Mouse (Mus musculus) lung, embryonic 16.5 days (tissue): Measurements from ENCODE around the gene Syt1. TPM values are rescaled to one million over a fixed set of nuclear protein-coding genes. Genes with fewer than 3 reads are reported as not detected.

Experiments used
- ATAC-seq: fragments of 200-750 bp; cut with Nextera tagmentation; 2 replicates; pipeline ENCODE4 v1.8.0; 2017; ENCODE audit warnings: low read depth, mild to moderate bottlenecking, moderate library complexity
- H3K27ac ChIP-seq: fragments of 300-500 bp; sonication (generic); 2 replicates; pipeline ENCODE4 v1.5.1; 2014; ENCODE audit warnings: mild to moderate bottlenecking, control low read depth, low read length
- H3K27me3 ChIP-seq: fragments of 300-500 bp; sonication (generic); 2 replicates; pipeline ENCODE4 v1.6.1; 2014; ENCODE audit warnings: low read depth, low read length, mixed read lengths; ENCODE audit not compliant: control insufficient read depth, insufficient read depth
- H3K36me3 ChIP-seq: fragments of 300-500 bp; sonication (generic); 2 replicates; pipeline ENCODE4 v1.6.1; 2014; ENCODE audit warnings: low read length; ENCODE audit not compliant: control insufficient read depth, insufficient read depth
- H3K4me1 ChIP-seq: fragments of 300-500 bp; sonication (generic); replicated peaks from 2 replicates; pipeline ENCODE4 v1.6.1; 2014; ENCODE audit warnings: low read length, mixed read lengths; ENCODE audit not compliant: control insufficient read depth, insufficient read depth
- H3K4me2 ChIP-seq: fragments of 300-500 bp; sonication (generic); 2 replicates; pipeline ENCODE4 v1.6.1; 2014; ENCODE audit warnings: low read depth, low read length, control low read depth
- H3K4me3 ChIP-seq: fragments of 300-500 bp; sonication (generic); 2 replicates; pipeline ENCODE4 v1.5.1; 2014; ENCODE audit warnings: mild to moderate bottlenecking, low read length, control low read depth
- H3K9ac ChIP-seq: fragments of 300-500 bp; sonication (generic); 2 replicates; pipeline ENCODE4 v1.6.1; 2014; ENCODE audit warnings: low read length, control low read depth
- H3K9me3 ChIP-seq: fragments of 300-500 bp; sonication (generic); 2 replicates; pipeline ENCODE4 v1.6.1; 2016; ENCODE audit warnings: low read length; ENCODE audit not compliant: control insufficient read depth
- WGBS: fragments of 180-500 bp; shearing (Covaris S2); extraction: QIAGEN DNeasy Blood & Tissue Kit; methylation state at CpG from one replicate; pipeline ENCODE4 v1.1.7; 2014; 5-methylcytosine and 5-hydroxymethylcytosine counted together
- polyA plus RNA-seq: library from polyadenylated mRNA; unstranded; fragments of >200 nt; fragmentation: Nextera tagmentation; extraction: Ambion mirVana; gene quantifications from 2 replicates; pipeline ENCODE4 v1.2.1, GENCODE M21; 2015

Gene Syt1
- polyA plus RNA-seq, 1 experiment from 2014 or later, result 0.83 TPM

GRCm38 (mm10) chr10:108569568-108570139 lies 441.1 kb downstream of the Syt1 start:
- no peak for ATAC-seq
- Histone ChIP-seq H3K4me2 (no peak overlapping the region), H3K27ac (no peak overlapping the region), H3K27me3 (no peaks in the 10 kb centered on the region), H3K36me3 (no peaks in the 10 kb centered on the region), H3K9ac (no peak overlapping the region), H3K9me3 (no peaks in the 10 kb centered on the region), H3K4me3 (no peak overlapping the region), H3K4me1 (0 out of 2 replicates have a peak, but pooled peaks cover 7% of the 10 kb centered on the region)
- WGBS, result 83% methylated on average over 6 of the region's 6 CpGs

- Histone ChIP-seq H3K9ac (no peak overlapping the region), H3K27ac (no peak overlapping the region), H3K4me2 (no peak overlapping the region), H3K36me3 (no peaks in the 10 kb centered on the region), H3K4me1 (0 out of 2 replicates have a peak, but pooled peaks cover 7% of the 10 kb centered on the region), H3K27me3 (no peaks in the 10 kb centered on the region), H3K4me3 (no peak overlapping the region), H3K9me3 (no peaks in the 10 kb centered on the region)
- ATAC-seq, result no peak
- 59% methylated on average over 6 of the region's 6 CpGs for WGBS
These were observed 441.9 kb downstream of the Syt1 start for GRCm38 (mm10) chr10:108568925-108569324.

GRCm38 (mm10) chr10:108568136-108568535 lies 442.6 kb downstream of the Syt1 start:
- ATAC-seq, result peak; percentile 86
- no peaks in the 10 kb centered on the region for H3K27me3 ChIP-seq
- H3K9me3 ChIP-seq, result no peaks in the 10 kb centered on the region
- H3K4me1 ChIP-seq, result 0 out of 2 replicates have a peak, but pooled peaks cover 7% of the 10 kb centered on the region
- H3K4me3 ChIP-seq, result no peak overlapping the region
- no peak overlapping the region for H3K9ac ChIP-seq
- H3K4me2 ChIP-seq, result peak overlapping the region; percentile 38
- no peaks in the 10 kb centered on the region for H3K36me3 ChIP-seq
- WGBS, result 9% methylated on average over 8 of the region's 8 CpGs
- H3K27ac ChIP-seq, result no peak overlapping the region

GRCm38 (mm10) chr10:108567456-108567855 lies 443.3 kb downstream of the Syt1 start:
- Histone ChIP-seq H3K27me3 (no peaks in the 10 kb centered on the region), H3K9ac (no peak overlapping the region), H3K4me2 (no peak overlapping the region), H3K4me1 (0 out of 2 replicates have a peak, but pooled peaks cover 7% of the 10 kb centered on the region), H3K27ac (no peak overlapping the region), H3K36me3 (no peaks in the 10 kb centered on the region), H3K9me3 (no peaks in the 10 kb centered on the region), H3K4me3 (no peak overlapping the region)
- 88% methylated on average over 6 of the region's 6 CpGs for WGBS
- no peak for ATAC-seq

- Histone ChIP-seq H3K4me3 (no peak overlapping the region), H3K9ac (no peak overlapping the region), H3K36me3 (no peaks in the 10 kb centered on the region), H3K4me2 (no peak overlapping the region), H3K4me1 (no peaks in the 10 kb centered on the region), H3K27ac (no peak overlapping the region), H3K27me3 (no peaks in the 10 kb centered on the region), H3K9me3 (no peaks in the 10 kb centered on the region)
- WGBS, result 69% methylated on average over 2 of the region's 2 CpGs
- no peak for ATAC-seq
These were observed 451.2 kb downstream of the Syt1 start for GRCm38 (mm10) chr10:108559607-108559908.

- Histone ChIP-seq H3K9me3 (no peaks in the 10 kb centered on the region), H3K27me3 (no peaks in the 10 kb centered on the region), H3K27ac (no peak overlapping the region), H3K4me2 (no peak overlapping the region), H3K4me3 (no peak overlapping the region), H3K4me1 (no peaks in the 10 kb centered on the region), H3K9ac (no peak overlapping the region), H3K36me3 (no peaks in the 10 kb centered on the region)
- 64% methylated on average over 19 of the region's 19 CpGs for WGBS
- ATAC-seq, result no peak
These were observed 451.8 kb downstream of the Syt1 start for GRCm38 (mm10) chr10:108558812-108559606.

GRCm38 (mm10) chr10:108552544-108552943 lies 458.2 kb downstream of the Syt1 start:
- Histone ChIP-seq H3K4me3 (no peak overlapping the region), H3K9ac (no peak overlapping the region), H3K27ac (no peak overlapping the region), H3K36me3 (no peaks in the 10 kb centered on the region), H3K4me1 (no peaks in the 10 kb centered on the region), H3K9me3 (no peaks in the 10 kb centered on the region), H3K27me3 (no peaks in the 10 kb centered on the region), H3K4me2 (no peak overlapping the region)
- no peak for ATAC-seq
- WGBS, result 89% methylated on average over 6 of the region's 6 CpGs

- Histone ChIP-seq H3K9me3 (no peaks in the 10 kb centered on the region), H3K4me2 (no peak overlapping the region)
- WGBS, result 91% methylated on average over 3 of the region's 3 CpGs
These were observed 465.1 kb downstream of the Syt1 start for GRCm38 (mm10) chr10:108545715-108546114.

GRCm38 (mm10) chr10:108541555-108541954 lies 469.2 kb downstream of the Syt1 start:
- Histone ChIP-seq H3K36me3 (no peaks in the 10 kb centered on the region), H3K4me2 (no peak overlapping the region), H3K27me3 (no peaks in the 10 kb centered on the region), H3K9me3 (no peaks in the 10 kb centered on the region), H3K27ac (no peak overlapping the region), H3K4me1 (no peaks in the 10 kb centered on the region), H3K9ac (no peak overlapping the region), H3K4me3 (no peak overlapping the region)
- WGBS, result 57% methylated on average over 9 of the region's 9 CpGs
- ATAC-seq, result no peak

More at GRCm38 (mm10) chr10:108545715-108546114, 465.1 kb downstream of the Syt1 start:
- ATAC-seq, result no peak
- Histone ChIP-seq H3K4me1 (no peaks in the 10 kb centered on the region), H3K36me3 (no peaks in the 10 kb centered on the region), H3K9ac (no peak overlapping the region), H3K27ac (no peak overlapping the region), H3K27me3 (no peaks in the 10 kb centered on the region), H3K4me3 (no peak overlapping the region)
